Mouse (Mus musculus) T-helper 1 cell (primary cell): ENCODE measurements around the gene Gm10999.
"Not testable (repeated sequence)": the region's sequence is repeated elsewhere in the genome, so short reads cannot be mapped to it uniquely, and the experiment has no call there.

Source experiments
- in situ Hi-C: fragments of 300-600 bp; cut with MboI, MseI; formaldehyde crosslinking; loops from one replicate; pipeline ENCODE4 v1.15.1; 2025; ENCODE audit warnings: high pct_unique_total_duplicates

Gm10999 gene

GRCm38 (mm10) chr8:129131561-129131960 is at the start of gene Gm10999:
Gm10999 (minus strand) TSS chr8:129131661.
- in situ Hi-C loops: no loop called here

- in situ Hi-C loops: no loop called here
Observed at GRCm38 (mm10) chr8:129133475-129133874, 2.0 kb upstream of the Gm10999 start.

GRCm38 (mm10) chr8:129115761-129116160 is 15.7 kb downstream of the Gm10999 start:
- in situ Hi-C loops: not testable (repeated sequence)
